Mouse (Mus musculus) kidney, adult 2 months (tissue): ENCODE results near the gene Plxna2.

Experiments
- CTCF ChIP-seq: fragments of 200-500 bp; conservative IDR thresholded peaks from 2 replicates; pipeline ENCODE4 v1.5.1; 2011; ENCODE audit warnings: low read depth, mild to moderate bottlenecking, control low read depth, low read length, moderate library complexity, mixed read lengths; ENCODE audit not compliant: insufficient read depth, insufficient read length
- POLR2A ChIP-seq: fragments of 200-500 bp; IDR thresholded peaks from one replicate; pipeline ENCODE4 v1.6.1; 2011; ENCODE audit warnings: low read depth, low read length, control low read depth

GRCm38 (mm10) chr1:194851242-194852064 is 233.4 kb downstream of the Plxna2 start:
- no peak for TF ChIP-seq CTCF
- no peak for TF ChIP-seq POLR2A
